Mouse (Mus musculus): Measurements from ENCODE around the gene Plcxd2. TPM values are rescaled to one million over a fixed set of nuclear protein-coding genes. Genes with fewer than 3 reads are reported as not detected.

Gene Plcxd2
- polyA plus RNA-seq, 1 experiment from 2014 or later = 2.0 TPM

- DNase-seq (ENCODE audit: low spot score) = no peak
- H3K27me3 ChIP-seq (ENCODE audit: low read depth, poor library complexity, severe bottlenecking) = no peaks in the 10 kb centered on the region
- no peaks in the 10 kb centered on the region for H3K36me3 ChIP-seq
- H3K4me1 ChIP-seq = no peaks in the 10 kb centered on the region; the same call in 1 of the 2 replicates
- H3K27ac ChIP-seq (replicated peaks) = no peak overlapping the region
- WGBS = 91% methylated on average over 2 of the region's 2 CpGs
- no peaks in the 10 kb centered on the region for H3K9me3 ChIP-seq (replicated peaks)
- H3K4me3 ChIP-seq = no peak overlapping the region
Measured at GRCm38 (mm10) chr16:45946335-45946734, 63.7 kb downstream of the Plcxd2 start.

DNA sequence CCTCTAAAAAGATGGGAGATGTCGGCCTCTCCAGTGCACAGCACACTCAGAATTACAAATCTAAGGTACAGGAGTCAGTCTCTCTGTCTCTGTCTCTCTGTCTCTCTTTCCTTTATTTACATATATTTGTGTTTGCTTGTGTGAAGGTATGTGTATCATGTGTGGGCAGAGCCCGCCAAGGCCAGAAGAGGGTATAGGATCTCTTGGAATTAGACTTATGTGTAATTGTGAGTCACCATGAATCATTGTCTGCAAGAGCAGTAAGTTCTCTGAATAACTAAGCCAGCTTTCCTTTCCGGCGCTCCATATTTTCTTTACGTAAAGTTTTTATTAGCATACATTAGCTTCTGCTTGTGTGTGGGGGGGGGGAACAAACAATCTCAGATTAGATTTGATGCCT lies 64.4 kb downstream of the Plcxd2 start:
- 91% methylated on average over 5 of the region's 5 CpGs for whole genome bisulfite sequencing

GRCm38 (mm10) chr16:45945174-45945631 lies 64.8 kb downstream of the Plcxd2 start:
- no peaks in the 10 kb centered on the region for H3K36me3 ChIP-seq
- WGBS = 72% methylated on average over 11 of the region's 11 CpGs
- DNase-seq (ENCODE audit: low spot score) = no peak

More for the DNA sequence above, 64.4 kb downstream of the Plcxd2 start:
- Histone ChIP-seq H3K4me3 (no peak overlapping the region), H3K27ac (replicated peaks) (no peak overlapping the region), H3K9me3 (replicated peaks) (no peaks in the 10 kb centered on the region), H3K27me3 (ENCODE audit: low read depth, poor library complexity, severe bottlenecking) (no peaks in the 10 kb centered on the region), H3K4me1 (no peaks in the 10 kb centered on the region; the same call in 1 of the 2 replicates), H3K36me3 (no peaks in the 10 kb centered on the region)
- DNase-seq (ENCODE audit: low spot score) = no peak

GRCm38 (mm10) chr16:45942169-45942891 lies 67.7 kb downstream of the Plcxd2 start:
- no peaks in the 10 kb centered on the region for H3K9me3 ChIP-seq (replicated peaks)
- 88% methylated on average over 8 of the region's 8 CpGs for whole genome bisulfite sequencing
- H3K4me1 ChIP-seq = no peaks in the 10 kb centered on the region; the same call in 1 of the 2 replicates
- H3K27ac ChIP-seq (replicated peaks) = no peak overlapping the region
- H3K4me3 ChIP-seq = no peak overlapping the region
- no peak for DNase-seq (ENCODE audit: low spot score)
- H3K36me3 ChIP-seq = no peaks in the 10 kb centered on the region
- no peaks in the 10 kb centered on the region for H3K27me3 ChIP-seq (ENCODE audit: low read depth, poor library complexity, severe bottlenecking)

More at GRCm38 (mm10) chr16:45945174-45945631, 64.8 kb downstream of the Plcxd2 start:
- H3K9me3 ChIP-seq (replicated peaks) = no peaks in the 10 kb centered on the region
- no peak overlapping the region for H3K27ac ChIP-seq (replicated peaks)
- H3K4me1 ChIP-seq = no peaks in the 10 kb centered on the region; the same call in 1 of the 2 replicates
- no peak overlapping the region for H3K4me3 ChIP-seq
- no peaks in the 10 kb centered on the region for H3K27me3 ChIP-seq (ENCODE audit: low read depth, poor library complexity, severe bottlenecking)

DNA sequence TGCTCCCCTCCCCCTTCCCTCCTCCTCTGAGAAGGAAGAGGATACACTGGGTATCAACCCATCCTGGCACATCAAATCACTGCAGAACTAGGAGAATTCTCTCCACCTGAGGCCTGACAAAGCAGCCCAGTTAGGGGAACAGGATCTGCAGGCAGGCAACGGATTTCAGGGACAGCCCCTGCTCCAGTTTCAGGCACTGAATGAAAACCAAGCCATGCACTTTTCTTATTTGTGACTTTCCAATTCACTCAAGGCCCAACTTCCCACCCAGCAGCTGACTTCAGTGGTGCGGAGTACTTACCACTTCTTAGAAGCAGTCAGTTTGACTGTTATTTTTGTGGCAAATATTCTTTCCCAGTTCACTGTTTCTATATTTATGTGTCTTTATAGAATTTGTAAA lies 69.3 kb downstream of the Plcxd2 start:
- Histone ChIP-seq H3K9me3 (replicated peaks) (no peaks in the 10 kb centered on the region), H3K36me3 (no peaks in the 10 kb centered on the region), H3K4me3 (no peak overlapping the region), H3K27ac (replicated peaks) (no peak overlapping the region), H3K4me1 (peaks cover 10% of the 10 kb centered on the region), H3K27me3 (ENCODE audit: low read depth, poor library complexity, severe bottlenecking) (no peaks in the 10 kb centered on the region)
- DNase-seq (ENCODE audit: low spot score) = no peak
- 82% methylated on average over 2 of the region's 2 CpGs for WGBS

DNA sequence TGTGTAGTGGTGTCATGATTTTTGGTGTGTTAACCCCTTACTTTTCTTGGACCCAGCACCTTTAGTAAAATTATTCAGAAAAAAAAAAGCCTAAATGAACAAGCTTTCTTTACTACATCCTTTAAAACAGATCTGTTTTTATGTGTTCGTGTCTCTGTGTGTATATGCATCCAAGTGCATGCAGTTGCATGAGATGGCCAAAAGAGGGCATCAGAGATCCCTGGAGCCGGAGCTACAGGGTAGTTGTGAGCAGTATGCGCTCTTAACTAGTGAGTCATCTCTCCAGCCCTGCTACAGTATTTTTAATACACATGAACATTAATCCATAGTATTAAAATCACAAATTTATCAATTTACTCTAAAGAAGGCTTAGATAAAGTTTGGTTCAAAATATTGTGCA lies 70.6 kb downstream of the Plcxd2 start:
- H3K36me3 ChIP-seq = no peaks in the 10 kb centered on the region
- H3K27ac ChIP-seq (replicated peaks) = no peak overlapping the region
- WGBS = 92% methylated on average over 3 of the region's 3 CpGs
- no peak for DNase-seq (ENCODE audit: low spot score)
- H3K4me3 ChIP-seq = no peak overlapping the region
- peaks cover 18% of the 10 kb centered on the region for H3K4me1 ChIP-seq
- no peaks in the 10 kb centered on the region for H3K9me3 ChIP-seq (replicated peaks)
- H3K27me3 ChIP-seq (ENCODE audit: low read depth, poor library complexity, severe bottlenecking) = no peaks in the 10 kb centered on the region

GRCm38 (mm10) chr16:45937381-45937780 lies 72.6 kb downstream of the Plcxd2 start:
- H3K4me1 ChIP-seq = peaks cover 19% of the 10 kb centered on the region
- no peak for DNase-seq (ENCODE audit: low spot score)
- no peak overlapping the region for H3K4me3 ChIP-seq
- no peaks in the 10 kb centered on the region for H3K9me3 ChIP-seq (replicated peaks)
- H3K27me3 ChIP-seq (ENCODE audit: low read depth, poor library complexity, severe bottlenecking) = no peaks in the 10 kb centered on the region
- H3K36me3 ChIP-seq = no peaks in the 10 kb centered on the region
- 74% methylated on average over 2 of the region's 2 CpGs for WGBS
- H3K27ac ChIP-seq (replicated peaks) = no peak overlapping the region

DNA sequence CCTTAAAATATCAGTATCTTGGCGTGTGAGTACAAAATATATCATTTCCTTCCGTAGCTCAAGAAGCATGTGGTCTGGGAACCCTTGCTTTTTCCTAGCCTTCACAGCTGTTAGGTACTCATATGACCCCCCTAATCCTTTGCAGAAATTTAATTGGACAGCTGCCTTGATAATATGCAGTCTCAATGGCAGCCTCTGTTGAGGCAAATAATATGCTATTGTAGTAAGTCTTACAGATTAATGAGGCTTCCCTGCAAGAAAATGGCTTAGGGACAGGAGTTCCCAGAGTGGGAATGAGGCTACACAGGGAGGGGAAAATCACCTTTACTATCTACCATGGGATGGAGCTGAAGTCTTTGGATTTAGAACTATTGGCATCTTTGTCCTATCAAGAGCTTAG lies 73.5 kb downstream of the Plcxd2 start:
- no peak for DNase-seq (ENCODE audit: low spot score)
- H3K27ac ChIP-seq (replicated peaks) = no peak overlapping the region
- WGBS = 88% methylated on average over 2 of the region's 2 CpGs

DNA sequence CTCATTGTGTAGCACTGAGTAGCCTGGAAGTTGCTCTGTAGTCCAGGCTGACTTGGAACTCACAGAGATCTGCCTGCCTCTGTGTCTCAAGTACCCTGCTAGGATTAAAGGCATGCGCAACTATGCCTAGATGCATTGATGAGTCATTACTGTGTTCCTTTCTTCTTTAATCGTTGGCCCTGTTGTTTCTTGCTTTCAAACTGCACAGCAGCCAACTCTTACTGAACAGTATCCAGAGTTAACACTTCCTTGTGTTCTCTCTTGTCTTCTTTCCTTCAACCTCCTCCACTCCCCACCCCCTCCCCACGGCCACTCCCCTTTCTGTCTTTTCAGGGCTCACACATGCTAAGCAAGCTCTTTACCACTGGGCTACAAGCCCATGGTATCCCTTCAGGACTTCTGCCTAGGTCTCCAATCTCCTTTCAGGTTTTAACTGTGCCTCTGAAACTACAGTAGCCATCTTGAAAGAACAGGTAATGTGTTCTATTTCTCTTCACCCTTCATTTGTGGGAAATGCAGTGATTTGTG lies 74.0 kb downstream of the Plcxd2 start:
- DNase-seq (ENCODE audit: low spot score) = no peak
- Histone ChIP-seq H3K4me1 (peaks cover 19% of the 10 kb centered on the region), H3K4me3 (no peak overlapping the region), H3K27me3 (ENCODE audit: low read depth, poor library complexity, severe bottlenecking) (no peaks in the 10 kb centered on the region), H3K27ac (replicated peaks) (no peak overlapping the region; the same call in 1 of the 2 replicates), H3K9me3 (replicated peaks) (no peaks in the 10 kb centered on the region), H3K36me3 (no peaks in the 10 kb centered on the region)
- 79% methylated on average over 3 of the region's 3 CpGs for whole genome bisulfite sequencing

More for the DNA sequence above, 73.5 kb downstream of the Plcxd2 start:
- Histone ChIP-seq H3K27me3 (ENCODE audit: low read depth, poor library complexity, severe bottlenecking) (no peaks in the 10 kb centered on the region), H3K9me3 (replicated peaks) (no peaks in the 10 kb centered on the region), H3K4me3 (no peak overlapping the region), H3K4me1 (peaks cover 19% of the 10 kb centered on the region), H3K36me3 (no peaks in the 10 kb centered on the region)

GRCm38 (mm10) chr16:45934721-45935407 lies 75.2 kb downstream of the Plcxd2 start:
- DNase-seq (ENCODE audit: low spot score) = no peak
- H3K27me3 ChIP-seq (ENCODE audit: low read depth, poor library complexity, severe bottlenecking) = no peaks in the 10 kb centered on the region
- peaks cover 19% of the 10 kb centered on the region for H3K4me1 ChIP-seq
- 0 out of 2 replicates have a peak overlapping the region, but pooled peaks have one; percentile 17 for H3K27ac ChIP-seq (replicated peaks)
- H3K36me3 ChIP-seq = no peaks in the 10 kb centered on the region
- H3K4me3 ChIP-seq = no peak overlapping the region
- no peaks in the 10 kb centered on the region for H3K9me3 ChIP-seq (replicated peaks)
- WGBS = 51% methylated on average over 2 of the region's 2 CpGs

- Histone ChIP-seq H3K27me3 (ENCODE audit: low read depth, poor library complexity, severe bottlenecking) (no peaks in the 10 kb centered on the region), H3K27ac (replicated peaks) (no peak overlapping the region)
- WGBS = 87% methylated on average over 3 of the region's 3 CpGs
Measured at GRCm38 (mm10) chr16:45930308-45930707, 79.7 kb downstream of the Plcxd2 start.

DNA sequence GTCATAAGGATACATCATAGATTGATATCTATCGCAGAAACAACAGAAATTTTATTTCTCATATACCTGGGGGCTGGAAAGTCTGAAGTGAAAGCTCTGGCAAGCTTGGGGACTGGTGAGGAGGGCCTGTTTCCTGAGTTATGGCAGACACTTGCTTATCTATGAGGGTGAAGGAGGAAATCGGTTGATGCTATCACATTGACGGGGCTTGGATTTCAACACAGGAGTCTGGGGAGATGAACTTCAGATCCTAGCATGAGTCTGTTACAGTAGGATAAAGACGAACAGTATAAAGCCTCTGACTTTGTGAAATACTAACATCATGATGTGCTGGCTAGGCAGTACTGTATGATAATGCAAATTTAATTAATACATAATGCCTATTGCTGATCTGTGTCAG lies 81.9 kb downstream of the Plcxd2 start:
- H3K4me3 ChIP-seq = no peak overlapping the region
- H3K27me3 ChIP-seq (ENCODE audit: low read depth, poor library complexity, severe bottlenecking) = no peaks in the 10 kb centered on the region
- WGBS = 86% methylated on average over 4 of the region's 4 CpGs

More at GRCm38 (mm10) chr16:45930308-45930707, 79.7 kb downstream of the Plcxd2 start:
- Histone ChIP-seq H3K9me3 (replicated peaks) (no peaks in the 10 kb centered on the region), H3K4me1 (peaks cover 9% of the 10 kb centered on the region; the same call in 1 of the 2 replicates), H3K36me3 (no peaks in the 10 kb centered on the region), H3K4me3 (no peak overlapping the region)
- DNase-seq (ENCODE audit: low spot score) = no peak

GRCm38 (mm10) chr16:45927601-45928000 lies 82.4 kb downstream of the Plcxd2 start:
- no peaks in the 10 kb centered on the region for H3K9me3 ChIP-seq (replicated peaks)
- H3K27ac ChIP-seq (replicated peaks) = no peak overlapping the region
- 62% methylated on average over 3 of the region's 3 CpGs for whole genome bisulfite sequencing
- no peaks in the 10 kb centered on the region for H3K4me1 ChIP-seq
- H3K27me3 ChIP-seq (ENCODE audit: low read depth, poor library complexity, severe bottlenecking) = no peaks in the 10 kb centered on the region
- H3K4me3 ChIP-seq = no peak overlapping the region
- no peaks in the 10 kb centered on the region for H3K36me3 ChIP-seq
- DNase-seq (ENCODE audit: low spot score) = no peak

More for the DNA sequence above, 81.9 kb downstream of the Plcxd2 start:
- Histone ChIP-seq H3K27ac (replicated peaks) (no peak overlapping the region), H3K4me1 (no peaks in the 10 kb centered on the region), H3K36me3 (no peaks in the 10 kb centered on the region), H3K9me3 (replicated peaks) (no peaks in the 10 kb centered on the region)
- DNase-seq (ENCODE audit: low spot score) = no peak

Measured in midbrain, embryonic 10.5 days (tissue).